Mouse (Mus musculus) adrenal gland, postnatal 4 days (tissue): Measurements from ENCODE around the gene Dab2ip. TPM values are rescaled to one million over a fixed set of nuclear protein-coding genes. Genes with fewer than 3 reads are reported as not detected.

ENCODE experiments used
- DNase-seq, 2 experiments: peaks; one replicate each; pipeline ENCODE4 v3.0.0; 2021 to 2022; ENCODE audit warnings: low spot score in 2 of 2, mixed read lengths in 2 of 2
- total RNA-seq, 2 experiments: library from RNA; stranded (reverse); gene quantifications; 2 replicates each; pipeline ENCODE4 v1.2.3; 2021

Dab2ip gene
- total RNA-seq, 2 experiments from 2014 or later: 74.4 to 77.6 TPM

DNA sequence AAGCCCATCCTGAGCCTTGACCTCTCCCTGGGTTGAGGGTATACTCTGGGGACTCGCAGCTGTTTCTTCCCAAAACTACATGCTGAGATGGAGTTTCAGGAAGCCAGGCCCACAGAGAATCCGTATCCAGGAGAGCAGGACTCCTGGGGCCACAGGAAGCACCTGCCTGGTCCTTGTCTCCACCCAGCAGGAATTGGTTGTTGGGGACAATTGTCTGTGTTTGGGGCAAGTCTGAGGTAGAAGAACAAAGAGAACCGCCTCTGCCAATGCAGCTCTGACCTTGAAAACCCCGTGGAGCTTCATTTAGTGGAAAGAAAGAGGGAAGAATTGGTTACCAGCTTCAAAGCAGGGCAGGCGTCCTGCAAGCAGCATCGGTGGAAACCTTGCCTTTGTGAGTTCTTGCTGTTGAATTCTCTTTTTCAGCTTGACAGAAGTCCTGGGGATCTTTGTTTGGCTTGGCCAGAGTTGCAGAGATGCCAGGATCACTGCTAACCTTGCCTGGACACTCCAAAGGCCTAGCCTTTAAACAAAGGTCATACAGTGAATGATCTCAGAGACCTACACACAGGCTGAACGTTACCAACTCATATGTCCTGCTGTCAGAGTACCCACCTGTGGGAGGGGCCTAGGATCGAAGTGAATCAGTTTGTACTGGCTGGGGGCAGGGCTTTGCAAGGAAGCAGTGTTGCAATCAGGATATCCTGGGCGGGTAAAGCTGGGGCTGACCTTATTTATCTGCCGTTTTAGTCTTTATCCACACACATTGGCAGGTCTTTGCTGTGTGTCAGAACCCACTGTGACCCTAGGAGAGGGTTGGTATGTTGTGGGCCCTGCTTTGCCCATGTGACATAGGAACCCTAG, 122.0 kb downstream of the Dab2ip start:
- DNase-seq: peak in 1 of 2 experiments; percentile 45

DNA sequence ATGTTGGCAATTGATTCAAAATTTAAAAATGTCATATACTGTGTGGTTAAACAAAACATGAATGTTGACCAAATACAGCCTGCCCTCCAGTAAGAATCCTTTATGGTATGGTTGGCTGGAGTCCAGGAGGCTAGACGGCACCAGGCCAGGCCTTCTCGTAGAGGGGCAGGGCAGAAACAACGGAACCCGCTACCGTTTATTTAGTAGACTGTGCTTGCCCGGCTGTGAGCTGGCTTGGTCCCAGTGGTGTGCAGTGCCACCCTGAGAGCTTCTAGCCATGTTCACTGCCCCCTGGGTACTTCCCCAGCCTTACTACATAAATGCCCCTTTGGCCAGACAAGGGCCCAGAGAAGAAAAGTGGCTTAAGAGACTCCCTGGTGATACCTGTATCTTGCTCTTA, 122.8 kb downstream of the Dab2ip start:
- DNase-seq: no peak

DNA sequence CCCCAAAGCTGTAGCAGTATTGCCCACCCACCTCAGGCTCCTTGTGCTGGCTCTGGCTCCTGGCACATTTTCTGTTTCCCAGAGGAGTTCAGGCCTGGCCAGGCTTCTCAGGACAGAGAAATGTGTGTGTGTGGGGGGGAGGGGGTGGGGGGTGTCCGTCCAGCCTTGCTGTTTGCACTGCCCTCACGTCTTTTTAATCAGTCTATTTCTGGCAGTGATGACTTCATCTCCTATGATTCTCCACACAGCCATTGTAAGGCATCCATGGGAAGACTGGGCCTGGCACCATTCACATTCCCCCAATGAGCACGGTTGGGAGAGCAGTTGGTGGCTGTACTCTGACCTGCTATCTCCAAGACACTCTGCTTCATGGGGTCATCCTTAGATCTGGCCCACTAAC, 125.9 kb downstream of the Dab2ip start:
- DNase-seq: no peak

DNA sequence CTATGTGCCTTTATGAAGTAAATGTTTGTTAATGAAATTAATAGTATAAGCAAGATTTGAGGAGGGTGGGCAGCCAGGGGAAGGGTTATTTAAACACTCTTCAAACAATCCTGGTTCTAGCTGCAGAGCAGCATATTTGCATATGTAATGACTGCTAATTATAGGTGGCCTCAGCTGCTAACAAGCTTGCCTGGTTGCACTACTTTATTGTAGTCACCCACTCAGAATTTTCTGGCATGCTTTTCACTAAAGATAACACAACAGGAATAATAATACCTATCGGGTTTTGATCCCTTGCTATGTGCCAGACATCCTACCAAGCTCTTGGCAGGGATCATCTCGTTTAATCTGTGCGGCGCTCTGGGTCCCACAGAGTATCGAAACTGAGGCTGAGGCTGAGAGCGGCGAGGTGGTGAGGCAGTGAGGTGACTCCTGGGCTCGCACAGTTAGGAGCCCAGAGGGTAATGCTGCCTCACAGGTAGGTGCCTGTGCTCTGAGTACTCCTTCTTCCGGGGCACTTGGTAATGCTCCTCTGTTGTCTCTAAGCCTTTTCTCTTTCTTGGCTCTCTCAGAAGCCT, 126.8 kb downstream of the Dab2ip start:
- DNase-seq: no peak

DNA sequence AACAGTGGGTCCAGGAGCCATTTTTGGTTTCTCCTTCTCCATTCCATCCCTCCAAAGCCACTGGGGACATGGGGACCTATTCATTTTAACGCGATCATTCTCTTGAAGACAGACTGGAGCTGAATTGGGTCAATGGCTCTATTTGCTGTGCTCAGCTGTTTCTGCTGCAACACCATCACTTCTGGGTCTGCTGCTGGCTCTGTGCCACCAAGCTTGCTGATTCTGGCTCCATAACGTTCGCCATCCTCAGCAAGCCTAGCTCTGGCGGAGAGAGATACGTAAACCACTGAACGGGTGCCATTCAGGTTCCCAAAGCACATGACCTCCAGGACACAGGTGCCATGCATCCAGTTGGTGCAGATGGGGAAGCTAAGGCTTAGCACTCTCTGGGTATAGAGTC, 128.0 kb downstream of the Dab2ip start:
- DNase-seq: no peak

DNA sequence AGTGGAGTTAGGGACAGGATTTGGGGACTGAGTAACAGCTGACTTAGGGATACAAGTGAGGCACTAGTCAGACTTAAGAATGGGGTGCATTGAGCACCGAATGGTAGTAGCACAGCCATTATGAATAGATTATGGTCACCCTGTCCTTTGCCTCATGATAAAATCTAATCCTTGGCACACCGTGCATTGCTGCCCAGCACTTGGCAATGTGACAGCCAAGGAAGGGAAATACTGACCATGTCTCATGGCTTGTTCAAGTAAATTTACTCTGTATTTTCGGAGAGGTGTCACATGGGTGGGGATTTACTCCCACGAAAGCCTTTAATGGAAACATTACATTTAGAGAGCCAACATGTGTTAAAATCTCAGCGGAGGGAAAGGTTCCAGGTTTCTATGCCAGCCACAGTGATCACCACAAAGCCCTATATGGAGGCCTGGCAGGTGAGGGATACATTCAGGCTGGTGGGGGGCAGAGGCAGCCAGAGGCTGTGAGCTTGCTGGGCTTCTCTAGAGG, 129.5 kb downstream of the Dab2ip start:
- no peak for DNase-seq

DNA sequence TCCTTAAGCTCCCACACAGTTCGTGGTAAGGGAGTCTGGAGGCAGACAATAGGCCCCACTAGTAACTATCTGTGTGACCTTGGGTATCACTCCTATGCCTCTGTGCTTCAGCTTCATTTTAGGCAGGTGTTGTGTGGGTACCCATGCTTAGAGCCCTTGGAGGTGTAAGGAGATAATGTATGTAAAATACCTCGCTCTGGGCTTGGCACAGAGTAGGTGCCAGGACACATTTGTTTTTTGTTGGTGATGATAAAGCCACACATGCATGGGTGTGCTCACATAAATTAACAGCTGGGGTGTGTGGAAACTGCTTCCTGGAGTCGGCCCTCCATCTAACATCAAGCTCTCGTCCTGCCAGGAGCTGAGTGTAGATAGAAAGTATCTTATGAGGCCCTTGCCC, 130.1 kb downstream of the Dab2ip start:
- DNase-seq: no peak

DNA sequence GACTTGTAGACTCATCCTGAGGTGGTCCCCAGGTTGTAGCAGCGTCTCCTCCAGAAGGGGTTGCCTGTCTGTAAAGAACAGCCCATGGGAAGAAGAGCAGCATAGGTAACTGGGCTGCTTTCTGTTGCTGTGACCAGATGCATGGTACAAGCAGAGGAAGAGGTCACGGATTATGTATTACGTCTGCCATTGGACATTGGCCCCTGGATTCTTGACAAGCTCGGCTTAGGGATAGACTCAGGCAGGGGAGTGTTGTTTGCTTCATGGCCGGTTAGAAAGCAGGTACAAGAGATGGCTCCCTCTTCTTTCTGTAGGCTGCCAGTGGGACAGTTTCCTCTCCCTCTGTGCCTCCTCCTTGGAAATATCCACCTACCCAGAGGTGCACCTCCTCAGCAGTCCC, 130.5 kb downstream of the Dab2ip start:
- no peak for DNase-seq

DNA sequence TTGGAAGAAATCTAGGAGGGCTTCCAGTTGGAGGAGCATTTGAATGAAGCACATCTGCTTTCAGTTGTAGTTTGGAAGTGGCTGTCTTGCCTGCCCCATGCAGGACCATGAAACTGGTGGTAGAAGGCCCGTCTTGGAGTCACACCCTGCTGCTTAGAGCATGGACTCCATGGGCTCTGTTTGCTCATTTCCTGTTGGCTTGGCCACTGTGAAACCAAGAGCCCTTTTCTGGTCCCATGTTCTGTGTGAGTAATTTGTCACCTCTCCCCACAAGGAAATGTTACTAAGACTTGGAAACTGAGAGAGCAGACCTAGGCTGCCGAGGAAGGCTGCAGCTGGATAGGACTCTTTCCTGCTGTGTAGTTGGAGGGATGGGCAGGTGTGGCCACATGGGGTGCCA, 131.8 kb downstream of the Dab2ip start:
- DNase-seq: no peak

DNA sequence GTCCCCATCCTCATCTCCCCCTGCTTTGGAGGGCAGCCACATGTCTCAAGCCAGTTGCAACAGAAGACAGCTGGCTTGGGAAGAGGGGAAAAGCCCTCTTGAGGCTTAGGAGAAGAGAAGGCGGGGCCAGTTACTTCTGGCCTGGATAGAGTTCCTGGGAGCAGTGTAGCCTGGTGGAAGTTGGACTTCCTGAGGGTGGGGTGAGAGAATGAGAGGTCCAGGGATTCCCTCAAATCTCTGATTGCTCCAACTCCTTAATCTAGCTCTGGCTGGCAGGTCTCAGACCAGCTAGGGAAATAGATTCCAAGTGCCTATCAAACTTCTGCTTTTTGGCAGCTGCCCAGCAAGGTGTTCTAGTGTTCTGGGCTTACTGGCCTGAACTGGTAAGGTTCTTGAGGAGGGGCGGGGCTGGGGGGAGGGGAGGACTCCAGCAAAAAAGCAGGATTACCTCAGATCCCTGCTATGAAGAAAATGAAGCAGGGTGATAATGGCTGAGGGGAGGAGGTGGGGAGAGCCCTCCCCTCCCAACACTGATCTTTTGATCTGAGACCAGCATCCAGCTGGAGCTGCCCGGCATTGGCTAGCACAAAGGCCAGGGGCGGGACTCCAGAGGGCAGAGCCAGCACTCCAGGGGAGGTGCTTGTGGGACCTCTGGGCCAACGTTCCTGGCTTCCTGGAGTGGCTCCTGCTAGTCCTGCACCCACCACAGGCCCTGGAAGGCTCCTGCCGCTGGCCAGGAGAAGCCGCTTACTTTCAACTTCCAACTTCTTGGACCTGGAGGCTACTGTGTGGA, 133.4 kb downstream of the Dab2ip start:
- DNase-seq: peak; percentile 30 to 52

DNA sequence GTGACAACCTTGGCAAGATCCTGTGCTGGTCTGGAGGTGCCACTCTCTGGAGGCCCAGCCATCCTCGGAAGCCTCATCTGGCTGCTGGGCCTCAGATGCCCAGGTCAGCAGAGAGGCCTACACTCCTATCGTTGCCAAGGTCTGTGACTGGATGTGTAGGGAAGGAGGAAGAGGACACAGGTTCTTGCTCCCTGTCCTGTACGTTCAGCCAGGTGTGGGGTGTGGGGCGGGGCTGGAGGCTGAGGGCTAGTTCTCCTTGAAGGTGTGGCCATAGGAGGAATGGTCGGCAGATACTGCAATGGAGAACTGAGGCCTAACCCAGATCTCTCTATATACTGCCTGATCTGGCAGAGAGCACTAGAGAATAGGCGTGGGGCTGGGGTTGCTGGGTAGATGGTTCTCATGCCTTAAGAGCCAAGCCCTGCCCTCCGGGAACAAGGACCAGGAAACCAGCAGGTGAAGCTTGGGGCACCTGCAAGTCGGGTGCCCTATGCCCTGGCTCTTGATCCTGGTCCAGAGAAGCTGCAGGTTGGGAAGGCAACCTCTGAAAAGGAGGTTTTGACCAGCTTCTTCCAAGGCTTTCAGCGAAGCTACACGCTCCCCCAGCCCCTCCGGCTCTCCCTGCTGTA, 134.3 kb downstream of the Dab2ip start:
- no peak for DNase-seq

DNA sequence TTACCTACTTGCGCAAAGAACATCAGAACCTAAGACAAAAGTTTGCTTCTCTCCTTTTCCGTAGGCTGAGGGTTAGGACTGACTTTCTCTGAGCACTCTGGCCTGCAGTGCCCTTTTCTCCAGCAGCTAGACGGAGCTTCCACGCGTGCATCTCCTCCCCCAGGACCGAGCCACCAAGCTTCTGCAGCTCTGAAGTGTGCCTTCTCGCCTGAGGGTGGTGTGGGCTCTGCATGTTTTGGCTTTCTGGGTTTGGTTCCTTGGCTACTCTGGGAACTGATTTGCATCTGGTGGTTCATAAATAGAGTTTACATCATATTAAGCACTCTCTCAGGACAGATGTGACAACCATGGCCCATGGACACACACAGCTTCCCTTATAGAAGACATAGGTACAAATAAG, 135.0 kb downstream of the Dab2ip start:
- DNase-seq: no peak

DNA sequence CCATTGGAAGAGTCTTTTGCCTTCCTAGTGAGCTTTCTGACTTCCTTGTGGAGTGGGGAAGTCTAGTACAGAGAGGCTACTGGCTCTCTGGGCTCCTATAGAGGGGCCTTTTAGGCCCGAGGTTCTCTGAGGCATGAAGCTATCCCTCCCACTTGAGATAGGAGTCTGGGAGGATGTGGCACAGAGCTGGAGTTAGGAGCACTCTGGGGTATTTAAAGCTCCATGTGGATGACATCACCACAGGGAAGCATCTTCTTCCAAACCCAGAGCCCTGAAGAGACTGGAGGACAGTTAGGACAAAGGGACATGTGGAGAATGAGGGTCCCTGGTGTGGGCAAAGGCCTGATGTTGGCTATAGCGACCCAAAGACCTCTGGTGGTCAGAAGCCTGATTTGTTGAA, 136.0 kb downstream of the Dab2ip start:
- no peak for DNase-seq

DNA sequence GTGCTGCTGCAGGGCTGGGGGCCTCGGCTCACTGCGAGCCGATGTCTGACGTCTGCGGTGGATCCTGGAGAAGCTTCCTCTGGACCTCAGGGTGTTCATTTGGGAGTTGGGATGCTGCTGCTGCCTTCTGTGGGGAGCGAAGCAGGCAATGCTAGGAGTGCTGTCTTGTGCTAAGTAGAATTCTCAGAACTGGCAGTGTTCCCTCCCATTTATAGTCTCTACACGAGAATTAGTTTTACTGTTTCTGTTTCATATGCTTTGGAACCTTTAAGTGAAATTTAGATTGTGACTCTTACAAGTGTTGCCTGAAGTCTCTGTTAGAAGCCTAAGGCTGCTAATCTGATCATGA, 138.1 kb downstream of the Dab2ip start:
- no peak for DNase-seq

DNA sequence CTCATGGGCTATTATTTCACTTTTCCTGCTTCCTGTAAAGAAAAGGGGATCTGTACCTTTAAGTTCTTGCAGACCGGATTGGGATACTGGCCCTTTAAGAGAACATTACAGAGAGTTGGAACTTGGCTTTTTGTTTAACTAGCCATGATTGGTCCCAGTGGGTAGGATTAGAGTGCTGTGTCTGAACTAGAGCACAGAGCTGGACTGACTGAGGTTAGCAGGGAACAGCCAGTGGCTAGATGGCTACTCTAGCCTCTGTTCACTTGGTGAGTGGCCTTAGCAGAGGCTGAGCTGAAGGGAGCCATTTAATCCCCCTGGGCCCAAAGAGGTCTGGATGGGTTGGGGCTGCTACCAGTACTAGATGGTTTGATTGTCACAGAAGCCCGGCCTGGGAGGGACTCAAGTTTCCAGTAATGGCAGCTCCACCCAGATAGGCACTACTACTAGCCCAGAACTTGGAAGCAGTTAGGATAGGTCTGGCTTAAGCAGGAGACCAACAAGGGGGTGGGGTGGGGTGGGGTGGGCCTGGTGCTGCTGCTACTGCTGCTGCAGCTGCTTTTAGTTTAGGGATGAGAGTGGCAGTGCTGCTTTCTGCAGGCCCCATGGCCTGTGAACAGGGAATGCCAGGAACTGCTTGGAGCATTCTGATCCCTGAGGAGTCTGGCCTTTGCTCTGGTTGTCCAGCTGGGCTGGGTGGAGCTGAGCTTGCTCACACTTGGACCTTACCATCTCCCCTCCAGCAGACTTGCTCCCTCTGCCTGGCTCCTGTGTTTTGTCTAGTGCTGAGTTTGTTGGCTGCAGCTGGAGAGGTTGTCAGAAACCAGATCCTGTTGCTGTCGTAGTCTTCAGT, 138.7 kb downstream of the Dab2ip start:
- no peak for DNase-seq

DNA sequence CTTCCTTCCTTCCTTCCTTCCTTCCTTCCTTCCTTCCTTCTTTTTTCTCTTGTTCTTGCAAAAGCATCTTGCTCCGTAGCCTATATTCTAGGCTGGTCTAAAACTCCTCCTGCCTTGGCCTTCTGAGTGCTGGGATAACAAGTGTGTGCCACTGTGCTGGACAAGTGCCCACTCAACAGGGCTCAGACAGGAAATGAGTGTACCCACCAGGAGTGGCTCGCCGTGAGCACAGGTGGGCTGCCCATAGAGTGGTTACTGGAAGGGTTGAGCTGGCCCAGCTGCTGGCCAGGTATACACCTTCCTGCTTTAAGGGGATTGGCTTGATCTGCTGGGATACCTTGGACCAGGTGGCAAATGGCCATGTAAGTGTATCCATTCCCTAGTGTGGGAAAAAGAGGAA, 139.7 kb downstream of the Dab2ip start:
- no peak for DNase-seq

DNA sequence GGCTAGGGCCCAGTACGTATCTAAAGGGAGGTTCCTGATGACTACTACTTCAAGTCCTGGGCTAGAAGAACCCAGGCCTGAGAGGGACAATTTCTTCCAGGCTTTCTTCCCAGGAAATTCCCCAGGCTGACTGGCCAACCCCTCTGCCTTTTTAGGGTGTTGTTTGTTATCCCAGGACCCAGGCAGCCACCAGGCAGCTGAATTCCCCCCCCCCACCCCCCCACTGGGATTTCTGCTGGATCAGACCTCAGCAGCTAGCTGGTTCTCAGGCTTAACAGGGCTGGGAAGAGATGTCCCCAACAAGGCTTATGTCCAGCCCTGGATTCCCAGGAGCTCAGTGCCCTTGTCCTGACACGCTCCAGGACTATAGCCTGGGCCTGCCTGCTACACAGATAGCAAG, 142.9 kb downstream of the Dab2ip start:
- no peak for DNase-seq

DNA sequence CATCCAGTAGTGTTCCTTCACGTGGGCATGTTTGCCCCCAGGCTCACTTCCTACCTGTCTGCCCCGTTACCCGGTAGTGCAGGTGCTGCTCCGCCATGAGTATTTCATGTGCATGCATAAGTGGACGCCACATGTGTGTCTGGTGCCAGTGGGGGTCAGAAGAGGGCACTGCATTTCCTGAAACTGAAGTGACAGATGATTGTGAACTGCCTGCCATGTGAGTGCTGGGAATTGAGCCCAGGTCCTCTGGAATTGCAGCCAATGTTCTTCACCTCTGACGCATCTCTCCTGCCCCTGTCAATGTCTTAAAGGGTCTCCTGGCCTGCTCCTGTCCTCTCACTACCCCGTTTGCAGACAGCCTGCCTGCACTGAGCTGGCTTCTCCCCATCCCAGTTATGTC, 143.9 kb downstream of the Dab2ip start:
- DNase-seq: no peak

DNA sequence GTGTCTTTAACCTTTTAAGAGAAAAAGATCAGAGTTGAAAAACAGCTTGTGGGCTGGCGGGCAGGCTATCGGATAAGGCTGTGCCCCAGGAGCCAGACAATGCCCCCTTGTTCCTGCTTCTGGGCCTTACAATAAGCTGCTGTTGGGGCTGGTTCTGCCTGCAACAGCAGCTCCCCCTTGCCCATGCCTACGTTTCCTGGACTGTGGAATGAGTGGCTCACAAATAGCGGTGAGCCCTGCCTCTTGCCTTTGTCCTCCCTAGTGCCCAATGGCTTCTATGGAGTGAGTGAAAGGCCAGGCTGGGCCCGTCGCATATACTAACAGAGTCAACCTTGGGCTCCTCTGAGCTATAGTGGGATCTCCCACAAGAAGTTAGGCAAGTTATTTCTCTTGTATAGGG, 144.5 kb downstream of the Dab2ip start:
- DNase-seq: no peak

DNA sequence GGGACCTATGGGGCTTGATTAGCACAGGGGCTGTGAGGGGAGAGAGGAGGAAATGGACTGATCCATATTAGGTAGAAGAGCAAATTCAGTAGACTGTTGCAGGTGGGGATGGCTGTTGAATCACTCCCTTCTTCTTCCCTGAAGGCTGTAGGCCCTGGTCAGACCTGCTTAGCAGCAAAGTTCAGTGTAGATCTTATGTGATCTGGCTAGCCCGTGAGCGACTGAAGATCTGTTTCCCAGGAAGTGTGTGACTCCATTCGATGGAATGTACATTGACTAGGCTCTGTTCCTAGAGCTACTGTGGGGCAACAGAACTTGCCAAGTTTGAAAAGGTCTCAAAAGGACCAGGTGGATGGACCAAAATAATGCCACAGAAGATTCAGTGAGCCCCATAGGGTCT, 145.2 kb downstream of the Dab2ip start:
- no peak for DNase-seq

DNA sequence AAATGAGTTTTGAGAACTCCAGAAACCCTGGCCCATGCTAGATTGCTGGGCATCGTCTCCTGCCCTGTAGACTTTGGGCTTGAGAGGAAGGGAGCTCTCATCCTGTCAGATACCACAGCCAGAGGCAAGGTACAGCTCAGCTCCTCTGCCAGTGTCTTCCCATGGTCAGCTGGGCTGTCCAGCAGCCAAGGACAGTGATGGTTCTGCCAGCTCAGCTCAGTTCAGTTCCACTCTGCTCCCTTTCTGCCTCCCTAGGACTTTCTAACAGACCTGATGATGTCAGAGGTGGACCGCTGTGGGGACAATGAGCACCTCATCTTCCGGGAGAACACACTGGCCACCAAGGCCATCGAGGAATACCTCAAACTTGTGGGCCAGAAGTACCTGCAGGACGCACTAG, 154.5 kb downstream of the Dab2ip start:
- no peak for DNase-seq
